Mouse (Mus musculus) gonadal fat pad, adult 2 months (tissue): ENCODE measurements around the gene Ccdc141. TPM values are rescaled to one million over a fixed set of nuclear protein-coding genes. Genes with fewer than 3 reads are reported as not detected.

Source experiments
- DNase-seq: peaks from one replicate; pipeline ENCODE4 v3.0.0-alpha.2; 2012; ENCODE audit warnings: low read depth
- polyA plus RNA-seq: library from polyadenylated mRNA; depleted of rRNA; stranded (reverse); fragments of >200 nt; gene quantifications from 2 replicates; pipeline ENCODE4 v1.2.3, GENCODE M21; 2012; rRNA removed

Ccdc141 gene
- polyA plus RNA-seq, 1 experiment, result 4.1 TPM

GRCm38 (mm10) chr2:76972051-76972450 is 198.4 kb downstream of the Ccdc141 start:
- no peak for DNase-seq

GRCm38 (mm10) chr2:76971069-76971468 is 199.4 kb downstream of the Ccdc141 start:
- DNase-seq, result no peak

DNA sequence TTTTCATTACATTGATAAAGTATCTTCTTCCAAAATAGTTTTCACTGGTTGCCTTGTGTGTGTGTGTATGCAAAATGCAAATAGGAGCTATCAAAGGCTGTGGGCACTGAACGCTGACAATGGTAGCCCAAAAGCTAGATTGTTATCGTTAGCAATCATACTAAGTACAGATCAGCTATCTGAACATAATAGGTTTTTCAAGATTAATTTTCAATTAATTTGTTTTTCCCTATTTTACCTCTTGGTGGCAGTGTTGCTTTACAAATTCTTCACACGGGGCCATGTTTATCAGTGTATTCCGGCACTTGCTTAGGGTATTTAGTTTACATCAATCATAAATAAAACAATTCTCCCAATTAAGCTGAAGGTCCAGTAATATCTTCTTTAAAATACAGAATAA is 199.8 kb downstream of the Ccdc141 start:
- DNase-seq, result no peak

- no peak for DNase-seq
These were observed 200.2 kb downstream of the Ccdc141 start for GRCm38 (mm10) chr2:76970204-76970603.

DNA sequence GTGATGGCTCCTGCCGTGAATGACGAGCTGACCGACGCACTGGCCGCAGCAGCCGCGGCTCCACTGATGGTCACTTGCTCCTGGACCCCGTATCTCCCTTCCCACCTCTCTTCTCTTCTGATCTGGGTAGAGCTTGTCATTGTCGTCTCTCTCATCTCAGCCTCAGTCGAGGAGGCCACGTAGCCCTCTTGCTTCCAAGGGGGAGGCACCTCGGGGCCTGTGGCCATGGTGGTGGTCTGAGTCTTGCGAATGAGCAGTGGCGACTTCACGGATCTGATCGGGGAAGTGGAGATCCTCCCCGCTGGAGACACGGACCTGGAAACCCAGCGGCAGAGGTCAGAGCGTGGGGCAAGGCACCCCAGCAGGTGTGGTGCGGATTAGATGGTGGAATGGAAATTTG is 200.8 kb downstream of the Ccdc141 start:
- DNase-seq, result no peak

DNA sequence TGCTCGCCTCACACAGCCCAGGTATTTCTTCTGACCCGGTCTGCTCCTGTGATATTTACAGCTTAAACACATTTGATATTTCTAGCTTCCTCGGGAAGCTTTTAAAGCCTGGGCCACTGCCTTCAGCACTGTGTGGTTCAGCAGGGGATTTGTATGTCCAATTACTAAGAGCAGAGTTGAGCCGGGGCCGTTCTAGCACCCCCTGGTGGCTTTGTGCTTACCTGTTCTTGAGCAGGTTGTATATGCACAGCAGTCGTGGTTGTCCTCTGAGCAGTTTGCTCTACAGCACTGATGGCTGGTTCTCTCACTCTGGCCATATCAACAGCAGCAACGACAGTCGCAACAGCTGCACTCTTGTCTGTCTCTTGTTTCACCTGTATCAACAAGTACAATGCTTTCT is 201.5 kb downstream of the Ccdc141 start:
- DNase-seq, result no peak

DNA sequence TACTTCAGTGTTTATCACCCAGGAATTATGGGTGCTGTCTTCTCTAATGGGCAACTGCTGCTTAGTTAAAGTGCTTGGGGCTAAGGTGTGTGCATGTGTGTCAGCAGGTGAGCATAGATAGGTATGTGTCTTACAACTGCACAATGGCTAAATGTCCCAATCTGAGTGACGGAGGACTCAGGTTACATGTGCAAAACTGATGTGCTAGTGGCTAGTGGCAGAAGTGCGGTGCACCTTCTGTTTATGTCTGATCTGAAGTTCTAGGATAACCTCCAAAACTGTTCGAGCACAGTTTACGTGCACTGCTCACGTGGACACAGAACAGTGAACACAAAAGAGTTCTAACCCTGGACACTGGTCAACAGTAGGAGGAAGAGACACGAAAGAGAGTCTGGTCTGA is 203.9 kb downstream of the Ccdc141 start:
- DNase-seq, result no peak

DNA sequence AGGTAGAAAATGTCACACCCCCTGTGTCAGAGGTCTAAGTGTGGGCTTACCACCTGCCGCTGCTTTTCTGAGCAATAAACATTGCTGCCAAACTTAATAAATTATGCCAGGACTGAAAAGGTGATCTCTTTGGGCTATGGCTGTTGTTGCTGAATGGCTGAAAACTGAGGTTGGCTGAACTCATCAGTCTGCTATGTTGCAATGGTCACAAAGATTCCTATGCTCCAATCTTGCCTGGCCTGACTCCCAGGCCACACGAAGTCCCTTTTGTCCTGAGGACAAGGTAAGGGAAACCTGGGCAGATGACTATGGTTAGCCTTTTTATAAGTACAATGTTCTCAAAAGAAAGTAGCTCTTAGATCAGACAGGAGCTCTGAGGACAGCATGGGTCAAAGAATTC is 204.4 kb downstream of the Ccdc141 start:
- no peak for DNase-seq

DNA sequence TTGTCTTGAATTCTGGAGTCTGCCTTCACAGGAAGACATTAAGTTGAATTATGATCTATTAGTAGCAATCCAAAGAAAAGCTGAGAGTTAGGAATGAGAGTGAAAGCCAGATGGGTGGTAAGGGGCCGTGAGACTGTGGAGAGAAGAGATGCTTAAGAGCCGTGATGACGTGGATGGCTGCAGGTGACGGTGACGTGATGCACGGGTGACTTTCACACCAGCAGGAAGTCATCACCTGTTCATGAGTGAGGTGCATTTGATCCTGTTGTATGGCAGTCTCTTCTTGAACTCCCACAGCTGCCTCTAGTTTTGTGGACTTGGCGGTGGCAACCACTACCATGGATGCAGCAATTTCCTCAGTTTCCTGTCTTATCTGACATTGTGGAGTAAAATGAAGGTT is 204.9 kb downstream of the Ccdc141 start:
- DNase-seq, result no peak

DNA sequence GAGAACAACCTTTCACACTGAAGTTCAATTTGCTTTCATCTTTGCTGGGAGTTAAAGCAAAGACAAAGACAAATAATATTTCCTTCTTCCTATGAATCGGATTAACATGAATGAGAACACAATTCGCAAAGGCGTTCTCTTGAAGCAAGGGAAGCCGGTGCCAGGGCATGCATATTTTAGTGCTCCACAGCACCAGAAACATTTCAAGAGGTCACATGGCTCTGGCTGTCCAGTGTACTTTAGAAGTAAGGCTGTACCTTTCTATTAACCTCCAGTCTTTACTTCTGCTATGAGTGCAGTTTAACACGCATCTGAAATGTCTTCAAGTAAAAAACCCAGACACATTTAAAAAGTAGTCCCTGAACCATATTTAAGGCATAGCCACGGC is 208.4 kb downstream of the Ccdc141 start:
- DNase-seq, result no peak

GRCm38 (mm10) chr2:76961420-76962044 is 208.9 kb downstream of the Ccdc141 start:
- no peak for DNase-seq

Other genes with a start within 250 kb of the Ccdc141 start
- 0.01 and 0.16 TPM in 2 replicates for gene Ttn, start 188.1 kb downstream of the Ccdc141 start, polyA plus RNA-seq
- 21.8 and 24.6 TPM in 2 replicates for gene Sestd1, start 110.0 kb upstream of the Ccdc141 start, polyA plus RNA-seq